Mouse (Mus musculus) bone marrow, adult 2 months (tissue): ENCODE data around the gene Bhmt2.

Source experiments
- CTCF ChIP-seq: fragments of 200-500 bp; IDR thresholded peaks from 2 replicates; pipeline ENCODE4 v1.5.1; 2011; ENCODE audit warnings: low read length, control low read depth; ENCODE audit not compliant: control insufficient read depth, insufficient read depth
- POLR2A ChIP-seq: fragments of 200-500 bp; IDR thresholded peaks from 2 replicates; pipeline ENCODE4 v1.6.1; 2011; ENCODE audit warnings: low read depth, mild to moderate bottlenecking, control low read depth, low read length, borderline replicate concordance; ENCODE audit not compliant: control insufficient read depth

DNA sequence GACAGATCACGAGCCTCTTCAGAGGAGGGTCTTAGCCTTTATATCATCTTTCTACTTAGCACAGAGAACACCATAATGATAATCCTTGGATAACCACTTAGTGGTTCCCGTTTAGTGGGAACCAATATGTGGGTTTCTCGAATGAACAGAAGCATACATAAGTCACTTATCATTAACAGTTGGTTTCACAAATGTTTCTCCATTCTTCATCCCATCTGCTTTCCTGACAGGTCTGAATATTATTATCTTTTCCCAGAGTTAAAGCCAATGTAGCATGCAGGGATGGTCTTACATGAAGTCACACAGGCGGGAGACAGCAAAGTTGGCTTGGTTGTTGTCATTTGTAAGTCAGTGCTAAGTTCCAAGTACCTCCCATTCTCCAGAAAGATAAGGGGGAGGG is 6.5 kb downstream of the Bhmt2 start:
- TF ChIP-seq CTCF (no peak), POLR2A (no peak)
